Mouse (Mus musculus): ENCODE data around the gene Pramef25.
"Not testable (repeated sequence)": the region's sequence is repeated elsewhere in the genome, so short reads cannot be mapped to it uniquely, and the experiment has no call there.

The Pramef25 gene

GRCm38 (mm10) chr4:143950916-143951315 lies at the start of gene Pramef25:
Gene Pramef25, minus strand, starts transcription at chr4:143951016.
- DNase-seq, result not testable (repeated sequence)

- not testable (repeated sequence) for DNase-seq
These were observed 43.5 kb upstream of the Pramef25 start, which contains the start of gene Pramef17 for GRCm38 (mm10) chr4:143994269-143994668. Gene Pramef17, minus strand, starts transcription at chr4:143994369.

GRCm38 (mm10) chr4:143988126-143988525 lies 37.3 kb upstream of the Pramef25 start:
- peak; percentile 62 for DNase-seq

- peak; percentile 78 for DNase-seq
These were observed 36.7 kb upstream of the Pramef25 start for GRCm38 (mm10) chr4:143987475-143987941.

- peak; percentile 46 for DNase-seq
These were observed 34.9 kb upstream of the Pramef25 start for GRCm38 (mm10) chr4:143985733-143986132.

- peak; percentile 31 for DNase-seq
These were observed 34.3 kb upstream of the Pramef25 start for GRCm38 (mm10) chr4:143985165-143985564.

- not testable (repeated sequence) for DNase-seq
These were observed 32.6 kb upstream of the Pramef25 start for GRCm38 (mm10) chr4:143983446-143983845.

GRCm38 (mm10) chr4:143966850-143967249 lies 16.0 kb upstream of the Pramef25 start, which contains the start of gene Gm13101:
Gene Gm13101, minus strand, starts transcription at chr4:143966950.
- not testable (repeated sequence) for DNase-seq

- DNase-seq, result not testable (repeated sequence)
These were observed 50.5 kb downstream of the Pramef25 start, which contains the start of gene Pramef6 for GRCm38 (mm10) chr4:143900280-143900679. Gene Pramef6, minus strand, starts transcription at chr4:143900380.

Measured in cerebellum, adult 9-10 months (tissue).